Comparison of ENCODE assay signal across 8 mouse cellular contexts in the genomic region with DNA sequence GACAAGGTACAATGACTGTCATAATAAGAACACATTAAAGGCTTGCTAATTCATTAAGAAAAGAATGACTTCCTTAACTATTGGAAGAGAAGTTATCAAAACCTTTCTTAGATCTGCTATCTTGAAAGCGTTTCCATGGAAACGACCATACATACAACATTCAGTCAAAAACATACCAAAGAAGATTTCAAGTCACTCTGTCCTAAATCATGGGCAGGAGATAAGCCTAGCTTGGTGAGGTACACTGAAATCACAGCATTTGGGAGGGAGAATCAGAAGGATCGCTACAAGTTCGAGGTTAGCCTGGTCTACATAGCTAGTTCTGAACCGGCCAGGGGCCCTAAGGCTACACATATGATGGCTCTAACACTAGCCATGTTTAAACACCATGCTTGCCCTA. TPM values are rescaled to one million over a fixed set of nuclear protein-coding genes. Genes with fewer than 3 reads are reported as not detected.
A peak's percentile ranks its signal among the peaks of the same experiment; 100 is the strongest.
DNase-seq lines count a peak whose midpoint lies in the region; ATAC-seq and TF ChIP-seq lines count a peak whose summit lies in the region.

No protein-coding gene starts in this region.

- H3K36me3 ChIP-seq in kidney, embryonic 16.5 days (ENCODE audit: insufficient read depth, low read length) = peaks cover 16% of the 10 kb centered on the region
- no peaks in the 10 kb centered on the region for H3K36me3 ChIP-seq in hindbrain, embryonic 16.5 days (ENCODE audit: control insufficient read depth, insufficient read depth, low read length)

- no peak for TF ChIP-seq CTCF in bone marrow macrophage, adult 2 months (IDR thresholded peaks at IDR 0.05; ENCODE audit: low read depth, low read length)

- H3K4me2 ChIP-seq in kidney, embryonic 16.5 days (replicated peaks; ENCODE audit: low read depth, low read length) = peak overlapping the region; percentile 59
- H3K4me2 ChIP-seq in hindbrain, embryonic 16.5 days (ENCODE audit: low read length) = peak overlapping the region; percentile 72

- WGBS in kidney, embryonic 16.5 days = 57% methylated on average over 5 of the region's 5 CpGs
- WGBS in hindbrain, embryonic 16.5 days = 58% methylated on average over 5 of the region's 5 CpGs

- no peak for TF ChIP-seq POLR2A in bone marrow macrophage, adult 2 months (IDR thresholded peaks at IDR 0.05; ENCODE audit: borderline replicate concordance, low read depth, low read length)

- H3K27me3 ChIP-seq in kidney, embryonic 16.5 days (ENCODE audit: insufficient read depth, low read length) = no peaks in the 10 kb centered on the region
- H3K27me3 ChIP-seq in hindbrain, embryonic 16.5 days (replicated peaks; ENCODE audit: control insufficient read depth, insufficient read depth, low read length) = no peaks in the 10 kb centered on the region; the same call in 1 of the 2 replicates

- ATAC-seq in kidney, embryonic 16.5 days (ENCODE audit: low FRiP score, low TSS enrichment) = no peak
- no peak for ATAC-seq in hindbrain, embryonic 16.5 days

- H3K27ac ChIP-seq in kidney, embryonic 16.5 days (ENCODE audit: low read length) = peak overlapping the region; percentile 97
- peak overlapping the region; percentile 92 for H3K27ac ChIP-seq in bone marrow macrophage, adult 2 months (ENCODE audit: insufficient read depth, low read depth, low read length)
- H3K27ac ChIP-seq in hindbrain, embryonic 16.5 days (ENCODE audit: low read depth, low read length) = no peak overlapping the region; the same call in 1 of the 2 replicates

- H3K4me1 ChIP-seq in kidney, embryonic 16.5 days (ENCODE audit: insufficient read depth, low read length) = peaks cover 8% of the 10 kb centered on the region
- H3K4me1 ChIP-seq in bone marrow macrophage, adult 2 months (ENCODE audit: control insufficient read depth, insufficient read depth, low read length) = peaks cover 21% of the 10 kb centered on the region
- H3K4me1 ChIP-seq in hindbrain, embryonic 16.5 days (ENCODE audit: control insufficient read depth, insufficient read depth, low read depth, low read length) = peaks cover 4% of the 10 kb centered on the region

- DNase-seq in kidney, postnatal 4 days = no peak
- DNase-seq in naive thymus-derived CD4-positive, alpha-beta T cell, adult 2 months (ENCODE audit: low read depth) = peak; percentile 61
- DNase-seq in cerebellum, adult 11 months = no peak
- no peak for DNase-seq in adrenal gland, adult 18-20 months (ENCODE audit: low spot score in 2 of 2)
- DNase-seq in thymus, adult 18-20 months = no peak

- peak overlapping the region; percentile 89 for H3K9ac ChIP-seq in kidney, embryonic 16.5 days (replicated peaks; ENCODE audit: low read length)
- H3K9ac ChIP-seq in hindbrain, embryonic 16.5 days (ENCODE audit: low read depth, low read length) = peak overlapping the region; percentile 95

- H3K9me3 ChIP-seq in kidney, embryonic 16.5 days (ENCODE audit: low read length) = peaks cover 7% of the 10 kb centered on the region; the same call in 1 of the 2 replicates
- no peaks in the 10 kb centered on the region for H3K9me3 ChIP-seq in hindbrain, embryonic 16.5 days (ENCODE audit: control insufficient read depth, low read length)

- H3K4me3 ChIP-seq in kidney, embryonic 16.5 days (ENCODE audit: low read length) = peak overlapping the region; percentile 77
- peak overlapping the region; percentile 66 for H3K4me3 ChIP-seq in bone marrow macrophage, adult 2 months (ENCODE audit: insufficient read depth, low read length)
- peak overlapping the region; percentile 92 for H3K4me3 ChIP-seq in hindbrain, embryonic 16.5 days (ENCODE audit: low read length)

RNA-seq across cellular contexts. Expression of gene Armh3, which starts 0.9 kb away (rescaled TPM):
- polyA plus RNA-seq in kidney, embryonic 16.5 days (2015; fragmentation: Nextera tagmentation; extraction: Ambion mirVana) = 20.9 and 21.9 TPM in 2 replicates
- polyA plus RNA-seq in bone marrow macrophage, adult 2 months (2012; ENCODE audit: insufficient read depth, insufficient read length, missing spikeins) = 9.6 and 13.2 TPM in 2 replicates
- polyA plus RNA-seq in hindbrain, embryonic 16.5 days (2015; fragmentation: Nextera tagmentation; extraction: Ambion mirVana) = 21.4 and 22.6 TPM in 2 replicates
- 10 to 100 TPM; 12.0 to 12.3 TPM for total RNA-seq in adrenal gland, adult 18-20 months (2021)

RNA-seq across cellular contexts. Expression of gene Hps6, which starts 5.9 kb away (rescaled TPM):
- polyA plus RNA-seq in kidney, embryonic 16.5 days (2015; fragmentation: Nextera tagmentation; extraction: Ambion mirVana) = 9.8 and 10.5 TPM in 2 replicates
- 6.7 and 6.9 TPM in 2 replicates for polyA plus RNA-seq in bone marrow macrophage, adult 2 months (2012; ENCODE audit: insufficient read depth, insufficient read length, missing spikeins)
- 6.1 and 7.2 TPM in 2 replicates for polyA plus RNA-seq in hindbrain, embryonic 16.5 days (2015; fragmentation: Nextera tagmentation; extraction: Ambion mirVana)
- 10 to 100 TPM in 1 of 2 experiments, 1 to 10 TPM in 1; 9.8 to 15.1 TPM for total RNA-seq in adrenal gland, adult 18-20 months (2021)

RNA-seq across cellular contexts. Expression of gene Pprc1, which starts 47.3 kb away (rescaled TPM):
- 34.2 and 36.2 TPM in 2 replicates for polyA plus RNA-seq in kidney, embryonic 16.5 days (2015; fragmentation: Nextera tagmentation; extraction: Ambion mirVana)
- 10.9 and 16.5 TPM in 2 replicates for polyA plus RNA-seq in bone marrow macrophage, adult 2 months (2012; ENCODE audit: insufficient read depth, insufficient read length, missing spikeins)
- polyA plus RNA-seq in hindbrain, embryonic 16.5 days (2015; fragmentation: Nextera tagmentation; extraction: Ambion mirVana) = 15.4 and 22.5 TPM in 2 replicates
- 10 to 100 TPM; 39.8 to 40.9 TPM for total RNA-seq in adrenal gland, adult 18-20 months (2021)

RNA-seq across cellular contexts. Expression of gene Ldb1, which starts 47.6 kb away (rescaled TPM):
- 57.0 and 88.2 TPM in 2 replicates for polyA plus RNA-seq in kidney, embryonic 16.5 days (2015; fragmentation: Nextera tagmentation; extraction: Ambion mirVana)
- polyA plus RNA-seq in bone marrow macrophage, adult 2 months (2012; ENCODE audit: insufficient read depth, insufficient read length, missing spikeins) = 103 and 106 TPM in 2 replicates
- 50.6 and 88.5 TPM in 2 replicates for polyA plus RNA-seq in hindbrain, embryonic 16.5 days (2015; fragmentation: Nextera tagmentation; extraction: Ambion mirVana)
- 10 to 100 TPM; 53.0 to 59.4 TPM for total RNA-seq in adrenal gland, adult 18-20 months (2021)
